Mouse (Mus musculus): ENCODE measurements around the gene Kcng3. TPM values are rescaled to one million over a fixed set of nuclear protein-coding genes. Genes with fewer than 3 reads are reported as not detected.

Gene Kcng3
- total RNA-seq (2021), result 1 to 10 TPM; 5.9 to 6.1 TPM
- long read RNA-seq, experiment 1, result 0 reads
- long read RNA-seq, experiment 2, partial matches to known transcripts, result 0 of 4 reads
- long read RNA-seq, experiment 2, other reads (novel, unspliced or antisense), result 4 of 4 reads

- peak in 1 of 2 experiments; percentile 41 for DNase-seq (ENCODE audit: low spot score in 2 of 2)
Measured at GRCm38 (mm10) chr17:83631783-83632652, at the start of gene Kcng3. TSS of gene Kcng3 (minus strand) at chr17:83631895.

DNA sequence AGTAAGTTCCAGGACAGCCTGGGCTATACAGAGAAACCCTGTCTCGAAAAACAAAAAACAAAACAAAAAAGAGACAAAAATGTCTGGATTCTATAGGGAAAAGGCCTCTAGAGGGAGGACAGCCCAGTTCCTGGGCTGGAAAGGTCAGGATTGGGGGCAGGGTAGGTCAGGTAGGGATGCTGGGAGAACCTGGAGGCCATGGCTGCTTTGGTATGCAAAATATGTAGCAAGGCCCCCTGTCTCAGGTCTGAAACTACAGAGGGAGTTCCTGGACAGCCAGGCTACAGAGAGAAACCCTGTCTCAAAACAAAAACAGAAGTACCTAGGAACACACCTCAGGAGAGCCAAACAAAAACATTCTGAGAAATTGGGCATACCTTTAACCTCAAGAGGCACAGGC, 45.7 kb upstream of the Kcng3 start:
- no peak for DNase-seq (ENCODE audit: low spot score in 2 of 2)

DNA sequence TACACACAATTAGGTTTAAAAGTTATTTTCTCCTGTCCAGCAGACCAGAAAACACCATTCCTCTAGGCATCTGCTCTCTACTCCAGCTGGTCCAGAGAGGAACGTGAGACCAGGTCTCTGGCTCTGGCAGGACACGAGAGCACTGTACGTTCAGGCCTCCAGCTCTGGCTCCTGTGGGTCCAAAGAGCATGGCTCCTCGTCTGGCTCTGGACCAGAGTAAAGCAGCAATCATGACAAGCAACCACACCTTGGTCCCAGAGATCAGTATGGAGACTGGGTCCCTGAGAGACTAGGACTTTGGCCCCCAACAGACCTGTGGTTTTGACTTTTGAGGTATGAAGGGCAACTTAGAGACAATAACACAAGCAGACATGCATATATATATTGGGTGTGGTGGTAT, 41.0 kb upstream of the Kcng3 start:
- DNase-seq (ENCODE audit: low spot score in 2 of 2), result no peak

DNA sequence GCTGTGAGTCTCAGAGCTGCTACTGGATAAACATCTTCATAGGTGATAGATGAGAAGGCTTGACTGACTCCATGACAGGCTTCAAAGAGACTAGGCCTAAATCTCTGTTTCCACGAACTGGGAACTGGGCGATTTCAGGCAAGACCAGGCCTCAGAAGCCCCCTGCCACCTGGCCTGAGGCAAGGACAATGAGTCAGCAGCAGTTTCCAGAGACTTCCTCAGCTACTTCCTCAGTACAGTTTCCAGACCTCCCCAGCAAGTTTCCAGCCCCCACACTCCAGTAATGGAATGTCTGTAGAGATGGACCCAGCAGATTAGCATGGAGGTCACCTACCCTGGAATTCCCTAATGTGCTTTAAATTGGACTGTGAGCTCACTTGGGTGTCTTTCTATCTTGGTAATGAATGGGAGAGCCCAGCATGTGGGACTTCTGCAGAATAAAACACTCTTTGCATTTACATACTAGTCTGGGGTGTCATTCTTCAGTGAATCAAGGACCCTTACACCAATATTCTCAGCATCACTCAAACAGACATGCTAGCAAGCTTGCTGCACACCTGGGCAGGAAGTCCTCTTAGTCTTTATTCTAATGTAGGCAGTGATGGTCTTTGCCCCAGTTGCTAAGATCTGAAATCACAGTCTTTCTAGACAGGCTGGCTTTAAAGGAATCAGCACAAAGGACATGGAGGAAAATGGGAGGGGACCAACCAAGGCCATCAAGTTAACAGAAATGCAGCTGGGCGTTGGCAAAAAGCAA, 36.4 kb upstream of the Kcng3 start:
- no peak for DNase-seq (ENCODE audit: low spot score in 2 of 2)

- no peak for DNase-seq (ENCODE audit: low spot score in 2 of 2)
Measured at GRCm38 (mm10) chr17:83666597-83667287, 35.0 kb upstream of the Kcng3 start.

GRCm38 (mm10) chr17:83664761-83665160, 33.1 kb upstream of the Kcng3 start:
- no peak for DNase-seq (ENCODE audit: low spot score in 2 of 2)

GRCm38 (mm10) chr17:83658943-83659342, 27.2 kb upstream of the Kcng3 start:
- DNase-seq (ENCODE audit: low spot score in 2 of 2), result no peak

GRCm38 (mm10) chr17:83657375-83657774, 25.7 kb upstream of the Kcng3 start:
- DNase-seq (ENCODE audit: low spot score in 2 of 2), result no peak

- DNase-seq (ENCODE audit: low spot score in 2 of 2), result no peak
Measured at GRCm38 (mm10) chr17:83655732-83656131, 24.0 kb upstream of the Kcng3 start.

DNA sequence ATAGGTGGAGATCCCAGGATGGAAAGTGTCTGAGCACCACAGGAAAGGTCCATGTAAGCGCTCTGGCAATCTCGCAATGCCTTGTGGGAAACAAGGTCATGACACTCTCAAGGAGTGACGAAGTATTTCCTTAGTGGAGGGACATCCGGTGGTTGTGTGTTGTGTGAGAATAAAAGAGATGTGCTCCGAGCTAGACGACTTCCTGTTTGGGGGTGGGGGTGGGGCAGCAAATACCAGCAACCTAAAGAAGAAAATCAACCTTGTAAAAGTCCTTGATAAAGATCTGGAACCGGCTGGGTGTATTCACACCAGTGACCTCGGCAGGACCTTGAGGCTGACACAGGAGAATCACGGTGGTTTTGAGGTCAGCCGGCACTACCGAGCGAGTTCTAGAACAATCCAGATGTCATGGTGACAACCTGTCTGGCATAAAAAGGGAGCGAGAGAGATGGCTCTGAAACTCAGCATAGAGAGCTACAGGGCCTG, 23.0 kb upstream of the Kcng3 start:
- no peak for DNase-seq (ENCODE audit: low spot score in 2 of 2)

GRCm38 (mm10) chr17:83653635-83654034, 21.9 kb upstream of the Kcng3 start:
- no peak for DNase-seq (ENCODE audit: low spot score in 2 of 2)

GRCm38 (mm10) chr17:83650932-83651682, 19.4 kb upstream of the Kcng3 start:
- no peak for DNase-seq (ENCODE audit: low spot score in 2 of 2)

DNA sequence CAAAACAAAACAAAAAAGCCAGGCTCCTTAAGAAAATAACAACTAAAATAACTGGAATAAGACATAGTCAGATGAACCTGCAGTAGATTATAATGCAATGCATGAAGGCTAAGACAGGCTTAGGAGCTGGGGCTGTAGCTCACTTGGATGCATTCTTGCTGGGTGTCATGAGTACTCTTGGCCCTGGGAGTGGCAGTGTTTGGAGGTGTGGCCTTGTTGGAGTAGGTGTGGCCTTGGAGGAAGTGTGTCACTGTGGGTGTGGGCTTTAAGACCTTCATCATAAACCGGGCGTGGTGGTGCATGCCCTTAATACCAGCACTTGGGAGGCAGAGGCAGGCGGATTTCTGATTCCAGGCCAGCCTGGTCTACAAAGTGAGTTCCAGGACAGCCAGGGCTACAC, 18.3 kb upstream of the Kcng3 start:
- no peak for DNase-seq (ENCODE audit: low spot score in 2 of 2)

DNA sequence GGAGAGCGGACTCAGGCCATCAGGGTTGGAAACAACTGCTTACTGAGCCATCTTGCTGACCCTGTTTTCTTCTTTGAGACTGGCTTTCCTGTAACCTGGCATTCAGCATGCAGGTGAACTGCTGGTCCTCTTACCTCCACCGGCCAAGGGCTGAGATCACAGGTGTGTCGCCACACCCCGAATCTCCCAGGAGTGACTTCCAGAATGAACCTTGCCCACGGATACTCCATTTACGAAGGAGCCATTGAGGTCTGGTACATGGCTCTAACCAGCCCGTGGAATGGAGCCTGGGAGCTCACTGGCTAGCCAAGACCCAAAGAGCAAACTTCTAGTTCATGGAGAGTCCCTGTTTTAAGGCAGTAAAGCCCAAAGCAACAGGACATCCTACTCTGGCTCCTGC, 15.7 kb upstream of the Kcng3 start:
- no peak for DNase-seq (ENCODE audit: low spot score in 2 of 2)

- DNase-seq (ENCODE audit: low spot score in 2 of 2), result no peak
Measured at GRCm38 (mm10) chr17:83646425-83647163, 14.9 kb upstream of the Kcng3 start.

DNA sequence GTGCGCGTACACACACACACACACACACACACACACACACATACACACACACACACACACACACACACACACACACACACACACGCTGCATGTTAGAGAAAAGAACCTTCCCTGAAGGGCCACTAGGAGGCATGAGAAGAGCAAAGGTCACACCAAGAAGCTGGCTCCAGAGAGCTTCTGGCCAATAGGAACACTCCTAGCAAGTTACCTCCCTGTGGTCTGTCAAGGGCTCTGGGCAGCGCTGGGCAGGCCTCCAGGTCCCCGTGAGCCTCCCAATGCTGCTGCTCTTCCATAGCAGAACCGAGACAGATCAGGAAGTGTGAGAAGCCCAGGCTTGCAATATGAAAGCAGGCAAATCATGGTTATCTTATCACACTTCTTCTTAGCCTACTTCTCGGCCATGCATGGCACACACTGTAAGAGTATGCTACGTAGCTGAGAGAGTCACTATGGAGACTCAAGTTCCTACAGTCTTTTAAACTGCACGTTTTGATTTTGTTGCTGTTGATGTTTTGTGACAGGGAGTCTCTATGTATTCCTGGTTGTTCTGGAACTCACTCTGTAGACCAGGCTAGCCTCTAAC, 13.6 kb upstream of the Kcng3 start:
- no peak for DNase-seq (ENCODE audit: low spot score in 2 of 2)

GRCm38 (mm10) chr17:83637393-83637792, 5.7 kb upstream of the Kcng3 start:
- DNase-seq (ENCODE audit: low spot score in 2 of 2), result no peak

- no peak for DNase-seq (ENCODE audit: low spot score in 2 of 2)
Measured at GRCm38 (mm10) chr17:83636443-83636842, 4.7 kb upstream of the Kcng3 start.
